Mouse (Mus musculus) erythroid progenitor cell, adult 5-6 weeks (primary cell): ENCODE data around the gene Rexo2. TPM values are rescaled to one million over a fixed set of nuclear protein-coding genes. Genes with fewer than 3 reads are reported as not detected.
"Not testable (repeated sequence)": the region's sequence is repeated elsewhere in the genome, so short reads cannot be mapped to it uniquely, and the experiment has no call there.

Experiments used
- ATAC-seq: replicated peaks from 2 replicates; pipeline ENCODE4 v1.8.0; 2016; ENCODE audit warnings: moderate number of reproducible peaks, mild to moderate bottlenecking, moderate TSS enrichment, inconsistent platforms; ENCODE audit not compliant: poor library complexity, low FRiP score, severe bottlenecking
- total RNA-seq, 2 experiments: library from RNA; stranded (forward) in 1 of 2; stranded (reverse) in 1 of 2; fragments of 150-400 nt in 1 of 2; fragments of 186-747, 209-891 nt in 1 of 2; gene quantifications; 2 replicates each; pipeline versions ENCODE4 v1.2.3 to v1.2.4; 2015 to 2017; ENCODE audit warnings: low replicate concordance in 2 of 2

The Rexo2 gene
- total RNA-seq (2015; ENCODE audit: low replicate concordance): 60.4 and 69.6 TPM in 2 replicates
- total RNA-seq (2017; ENCODE audit: low replicate concordance): 69.2 and 100 TPM in 2 replicates

- peak; percentile 96 for ATAC-seq
Measured at GRCm38 (mm10) chr9:48480411-48481213, at the start of gene Rexo2. Rexo2 (minus strand) TSS chr9:48480623.

- ATAC-seq: no peak
Measured at GRCm38 (mm10) chr9:48526520-48526919, 46.1 kb upstream of the Rexo2 start.

GRCm38 (mm10) chr9:48525566-48525965 lies 45.1 kb upstream of the Rexo2 start:
- no peak for ATAC-seq

GRCm38 (mm10) chr9:48520405-48520804 lies 40.0 kb upstream of the Rexo2 start:
- ATAC-seq: not testable (repeated sequence)

- ATAC-seq: no peak
Measured at GRCm38 (mm10) chr9:48517372-48518130, 37.1 kb upstream of the Rexo2 start.

GRCm38 (mm10) chr9:48516615-48517371 lies 36.4 kb upstream of the Rexo2 start:
- ATAC-seq: no peak

GRCm38 (mm10) chr9:48515332-48515731 lies 34.9 kb upstream of the Rexo2 start:
- no peak for ATAC-seq

GRCm38 (mm10) chr9:48510134-48510533 lies 29.7 kb upstream of the Rexo2 start:
- ATAC-seq: no peak

GRCm38 (mm10) chr9:48504741-48505365 lies 24.4 kb upstream of the Rexo2 start:
- no peak for ATAC-seq

GRCm38 (mm10) chr9:48503001-48503400 lies 22.6 kb upstream of the Rexo2 start:
- no peak for ATAC-seq

- no peak for ATAC-seq
Measured at GRCm38 (mm10) chr9:48501192-48501591, 20.8 kb upstream of the Rexo2 start.

GRCm38 (mm10) chr9:48495548-48495932 lies 15.1 kb upstream of the Rexo2 start:
- ATAC-seq: peak; percentile 58

GRCm38 (mm10) chr9:48494817-48495547 lies 14.6 kb upstream of the Rexo2 start, which contains the start of the genes Rbm7 and Gm5617:
Rbm7 (minus strand) TSS chr9:48495299.
Gm5617 (plus strand) TSS chr9:48495442.
- ATAC-seq: peak; percentile 98

- no peak for ATAC-seq
Measured at GRCm38 (mm10) chr9:48481214-48482134, 1.1 kb upstream of the Rexo2 start.

GRCm38 (mm10) chr9:48479838-48480410 lies 499 bp downstream of the Rexo2 start:
- ATAC-seq: peak; percentile 10; the same call in 1 of the 2 replicates

- ATAC-seq: no peak
Measured at GRCm38 (mm10) chr9:48478808-48479207, 1.6 kb downstream of the Rexo2 start.
